Mouse (Mus musculus) kidney, adult 2 months (tissue): ENCODE results near the gene Gpr3. TPM values are rescaled to one million over a fixed set of nuclear protein-coding genes. Genes with fewer than 3 reads are reported as not detected.
A peak's percentile ranks its signal among the peaks of the same experiment; 100 is the strongest.

Experiments used
- DNase-seq: peaks from one replicate; pipeline ENCODE4 v3.0.0; 2021
- H3K27ac ChIP-seq: fragments of 200-500 bp; 2 replicates; pipeline ENCODE4 v1.5.1; 2012; ENCODE audit warnings: low read depth, low read length, control low read depth, inconsistent platforms; ENCODE audit not compliant: insufficient read depth
- H3K27me3 ChIP-seq: fragments of 200-500 bp; replicated peaks from 2 replicates; pipeline ENCODE4 v1.6.1; 2012; ENCODE audit warnings: mild to moderate bottlenecking, moderate library complexity, low read length, inconsistent platforms; ENCODE audit not compliant: control insufficient read depth, insufficient read depth
- H3K36me3 ChIP-seq: fragments of 200-500 bp; 2 replicates; pipeline ENCODE4 v1.6.1; 2012; ENCODE audit warnings: mild to moderate bottlenecking, moderate library complexity, low read length, inconsistent platforms; ENCODE audit not compliant: control insufficient read depth, insufficient read depth
- H3K4me1 ChIP-seq: fragments of 200-500 bp; 2 replicates; pipeline ENCODE4 v1.6.1; 2011; ENCODE audit warnings: low read length; ENCODE audit not compliant: control insufficient read depth, insufficient read depth
- H3K4me3 ChIP-seq: fragments of 200-500 bp; 2 replicates; pipeline ENCODE4 v1.5.1; 2011; ENCODE audit warnings: mild to moderate bottlenecking, low read depth, low read length, control low read depth; ENCODE audit not compliant: insufficient read depth
- CTCF ChIP-seq: fragments of 200-500 bp; conservative IDR thresholded peaks from 2 replicates; pipeline ENCODE4 v1.5.1; 2011; ENCODE audit warnings: low read depth, mild to moderate bottlenecking, control low read depth, low read length, moderate library complexity, mixed read lengths; ENCODE audit not compliant: insufficient read depth, insufficient read length
- POLR2A ChIP-seq: fragments of 200-500 bp; IDR thresholded peaks from one replicate; pipeline ENCODE4 v1.6.1; 2011; ENCODE audit warnings: low read depth, low read length, control low read depth
- WGBS: fragments of 180-500 bp; shearing (Covaris S2); methylation state at CpG from one replicate; pipeline ENCODE4 v1.1.7; 2018; 5-methylcytosine and 5-hydroxymethylcytosine counted together
- polyA plus RNA-seq: library from polyadenylated mRNA; depleted of rRNA; stranded (reverse); fragments of >200 nt; gene quantifications from 2 replicates; pipeline ENCODE4 v1.2.3, GENCODE M21; 2012

Gene Gpr3
- polyA plus RNA-seq, 1 experiment = 0.53 TPM

- 6% methylated on average over 11 of the region's 11 CpGs for WGBS
- H3K27ac ChIP-seq = no peak overlapping the region
- no peaks in the 10 kb centered on the region for H3K27me3 ChIP-seq
- DNase-seq = peak; percentile 66
- peak; percentile 83 for TF ChIP-seq CTCF
- no peak for TF ChIP-seq POLR2A
- H3K4me1 ChIP-seq = peaks cover 5% of the 10 kb centered on the region; the same call in 1 of the 2 replicates
- H3K4me3 ChIP-seq = no peak overlapping the region
- H3K36me3 ChIP-seq = no peaks in the 10 kb centered on the region
Observed at GRCm38 (mm10) chr4:133209366-133209765, 3.0 kb downstream of the Gpr3 start.

GRCm38 (mm10) chr4:133204379-133204778 is 8.0 kb downstream of the Gpr3 start:
- Histone ChIP-seq H3K27me3 (no peaks in the 10 kb centered on the region), H3K4me1 (peaks cover 11% of the 10 kb centered on the region; the same call in 1 of the 2 replicates), H3K36me3 (no peaks in the 10 kb centered on the region), H3K27ac (no peak overlapping the region), H3K4me3 (no peak overlapping the region)
- no peak for TF ChIP-seq POLR2A
- no peak for TF ChIP-seq CTCF
- DNase-seq = no peak
- WGBS = 49% methylated on average over 7 of the region's 7 CpGs

DNA sequence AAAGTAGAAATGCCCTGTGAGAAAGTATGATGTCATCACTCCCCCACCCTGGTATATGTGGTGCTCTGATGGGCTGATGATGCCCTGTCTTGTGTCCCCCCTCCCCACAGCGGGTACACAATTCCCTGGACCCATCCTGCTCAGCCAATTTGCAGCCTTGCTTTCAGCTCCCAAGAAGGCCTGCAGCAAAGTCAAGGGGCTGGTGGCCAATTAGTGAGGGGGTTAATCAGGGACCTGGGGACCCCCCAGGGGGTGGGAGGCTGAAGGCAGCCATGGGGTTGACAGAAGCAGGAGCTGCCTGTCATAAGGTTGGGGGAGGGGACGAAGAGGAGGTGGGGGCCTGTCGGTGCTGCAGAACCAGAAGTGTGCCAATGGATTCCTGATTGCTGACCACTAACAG is 8.7 kb downstream of the Gpr3 start:
- WGBS = 71% methylated on average over 3 of the region's 3 CpGs
- Histone ChIP-seq H3K27me3 (no peaks in the 10 kb centered on the region), H3K4me1 (peaks cover 15% of the 10 kb centered on the region; the same call in 1 of the 2 replicates), H3K27ac (no peak overlapping the region), H3K36me3 (no peaks in the 10 kb centered on the region), H3K4me3 (no peak overlapping the region)
- DNase-seq = no peak
- TF ChIP-seq POLR2A (no peak), CTCF (no peak)

GRCm38 (mm10) chr4:133202254-133202653 is 10.1 kb downstream of the Gpr3 start:
- Histone ChIP-seq H3K27ac (no peak overlapping the region), H3K36me3 (no peaks in the 10 kb centered on the region), H3K27me3 (no peaks in the 10 kb centered on the region), H3K4me1 (peaks cover 24% of the 10 kb centered on the region), H3K4me3 (no peak overlapping the region)
- DNase-seq = no peak
- WGBS = 93% methylated on average over 3 of the region's 3 CpGs
- no peak for TF ChIP-seq CTCF
- TF ChIP-seq POLR2A = no peak

GRCm38 (mm10) chr4:133201006-133201771 is 11.1 kb downstream of the Gpr3 start:
- H3K36me3 ChIP-seq = no peaks in the 10 kb centered on the region
- peak; percentile 86 for TF ChIP-seq CTCF
- no peak for TF ChIP-seq POLR2A
- H3K27me3 ChIP-seq = no peaks in the 10 kb centered on the region
- no peak overlapping the region for H3K4me3 ChIP-seq
- peaks cover 35% of the 10 kb centered on the region for H3K4me1 ChIP-seq
- DNase-seq = peak; percentile 92
- 36% methylated on average over 8 of the region's 8 CpGs for WGBS
- peak overlapping the region; percentile 82 for H3K27ac ChIP-seq

DNA sequence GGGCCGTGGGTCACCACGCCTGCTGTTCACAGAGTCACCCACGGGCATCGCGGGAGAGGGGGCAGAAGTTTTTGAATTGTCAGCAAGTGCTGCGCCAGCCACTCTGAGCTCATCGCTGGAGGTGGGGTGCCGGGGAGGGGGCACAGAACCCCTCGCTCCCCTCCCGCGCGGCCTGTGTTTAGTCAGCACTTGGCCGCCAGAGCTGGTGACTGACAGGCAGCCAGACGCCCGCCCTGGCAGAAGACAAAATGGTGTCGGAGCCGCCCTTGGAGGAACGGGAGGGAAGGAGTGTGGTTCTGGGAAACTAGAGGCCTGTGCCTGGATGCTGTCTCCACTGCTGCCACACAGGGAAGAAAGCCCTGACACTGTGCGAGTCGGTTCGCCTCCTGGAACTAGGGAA is 12.0 kb downstream of the Gpr3 start:
- Histone ChIP-seq H3K27me3 (no peaks in the 10 kb centered on the region), H3K36me3 (0 out of 2 replicates have a peak, but pooled peaks cover 2% of the 10 kb centered on the region), H3K27ac (peak overlapping the region; percentile 82), H3K4me1 (peaks cover 36% of the 10 kb centered on the region), H3K4me3 (no peak overlapping the region)
- WGBS = 45% methylated on average over 21 of the region's 21 CpGs
- peak; percentile 51 for DNase-seq
- TF ChIP-seq CTCF = no peak
- no peak for TF ChIP-seq POLR2A

GRCm38 (mm10) chr4:133199743-133200142 is 12.6 kb downstream of the Gpr3 start:
- TF ChIP-seq POLR2A = no peak
- no peak for TF ChIP-seq CTCF
- H3K27ac ChIP-seq = no peak overlapping the region
- H3K27me3 ChIP-seq = no peaks in the 10 kb centered on the region
- no peak for DNase-seq
- H3K36me3 ChIP-seq = 0 out of 2 replicates have a peak, but pooled peaks cover 2% of the 10 kb centered on the region
- H3K4me3 ChIP-seq = no peak overlapping the region
- 77% methylated on average over 6 of the region's 6 CpGs for WGBS
- H3K4me1 ChIP-seq = peaks cover 36% of the 10 kb centered on the region
